Mouse (Mus musculus) layer of hippocampus, postnatal 10 days (tissue): ENCODE results near the gene Lmx1b. TPM values are rescaled to one million over a fixed set of nuclear protein-coding genes. Genes with fewer than 3 reads are reported as not detected.

Source experiments
- DNase-seq, 2 experiments: peaks; one replicate each; pipeline ENCODE4 v3.0.0; 2021; ENCODE audit warnings: low spot score in 2 of 2
- total RNA-seq, 2 experiments: library from RNA; stranded (reverse); gene quantifications; 2 replicates each; pipeline ENCODE4 v1.2.3; 2021

Gene Lmx1b
- total RNA-seq, 2 experiments from 2014 or later: 0.27 TPM; not detected in 1

DNA sequence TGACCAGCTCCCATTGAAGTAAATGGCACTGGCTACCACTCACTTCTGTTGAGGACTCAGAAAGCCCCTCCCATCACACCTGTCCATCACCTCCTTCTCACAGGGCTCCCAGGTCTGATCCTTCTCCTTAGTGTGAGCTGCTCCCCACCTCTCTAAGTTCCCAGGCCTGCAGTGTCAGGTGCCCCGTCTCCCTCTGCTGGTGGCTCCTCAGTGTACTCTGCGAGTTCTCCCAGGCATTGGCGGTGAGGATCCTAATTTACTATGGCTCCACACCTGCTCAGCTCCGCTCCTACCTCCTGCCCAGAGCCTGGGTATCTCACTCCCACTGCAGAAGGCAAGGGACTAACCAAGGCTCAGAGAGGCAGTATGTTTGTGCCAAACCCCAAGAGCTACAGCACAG, 57.0 kb downstream of the Lmx1b start:
- peak in 1 of 2 experiments; percentile 47 for DNase-seq

DNA sequence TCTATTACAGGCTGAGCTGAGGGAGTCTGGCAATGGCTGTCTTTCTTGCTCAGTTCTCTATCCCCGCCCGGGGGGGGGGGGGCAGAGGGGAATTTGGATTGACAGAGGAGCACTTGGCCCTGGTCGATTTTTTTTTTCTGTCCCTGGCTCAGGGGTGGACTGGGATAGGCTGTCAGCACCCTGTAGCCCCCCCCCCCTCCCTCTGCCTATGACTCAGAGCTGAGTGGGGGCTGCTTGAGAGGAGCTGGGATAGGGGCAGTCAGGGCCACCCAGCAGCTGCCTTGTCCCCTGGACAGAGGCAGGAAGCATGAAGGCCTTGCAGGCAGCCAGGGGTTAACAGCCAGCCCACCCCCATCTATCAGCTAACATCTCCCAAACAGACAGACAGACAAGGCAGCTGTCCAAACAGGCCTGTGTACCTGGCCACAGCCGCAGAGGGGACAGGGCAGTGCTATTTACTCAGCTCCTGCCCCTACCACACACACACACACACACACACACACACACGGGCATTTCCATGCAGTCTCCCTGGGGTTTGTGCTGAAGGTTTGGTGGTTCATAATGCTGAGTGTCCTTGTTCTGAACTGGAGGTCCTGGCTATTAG, 57.8 kb downstream of the Lmx1b start:
- DNase-seq: no peak

DNA sequence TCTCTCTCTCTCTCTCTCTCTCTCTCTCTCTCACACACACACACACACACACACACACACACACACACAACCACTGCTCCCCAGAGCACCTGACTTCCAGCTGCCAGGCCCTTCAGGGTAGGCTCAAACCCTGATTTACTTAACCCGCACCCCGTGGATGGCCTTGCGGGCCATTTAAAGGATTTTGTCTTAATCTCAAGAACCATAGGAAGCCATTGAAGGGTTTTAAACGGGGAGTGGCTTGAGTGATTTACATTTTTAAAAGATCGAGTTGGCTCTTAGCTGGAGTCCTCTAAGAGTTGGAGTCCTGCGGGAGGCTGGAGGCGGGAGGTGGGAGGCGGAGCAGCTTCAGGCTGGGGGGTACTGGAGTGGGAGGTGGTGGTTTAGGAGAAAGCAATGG, 58.4 kb downstream of the Lmx1b start:
- DNase-seq: no peak

DNA sequence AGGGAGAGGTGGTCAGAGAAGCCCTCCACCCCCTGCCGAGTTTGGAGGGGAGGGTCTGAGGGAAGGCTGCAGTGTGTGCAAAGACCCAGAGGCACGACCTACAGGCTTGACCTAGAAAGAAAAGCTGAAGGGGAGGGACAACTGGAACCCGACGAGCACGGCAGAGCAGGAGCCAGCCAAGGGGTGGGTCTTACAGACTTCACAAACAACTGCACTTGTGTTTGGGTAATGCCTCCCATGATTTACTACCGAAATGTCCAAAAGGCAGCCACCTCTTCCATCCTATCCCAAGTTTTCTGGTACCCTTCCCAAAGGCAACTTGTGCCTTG, 58.9 kb downstream of the Lmx1b start:
- DNase-seq: no peak

DNA sequence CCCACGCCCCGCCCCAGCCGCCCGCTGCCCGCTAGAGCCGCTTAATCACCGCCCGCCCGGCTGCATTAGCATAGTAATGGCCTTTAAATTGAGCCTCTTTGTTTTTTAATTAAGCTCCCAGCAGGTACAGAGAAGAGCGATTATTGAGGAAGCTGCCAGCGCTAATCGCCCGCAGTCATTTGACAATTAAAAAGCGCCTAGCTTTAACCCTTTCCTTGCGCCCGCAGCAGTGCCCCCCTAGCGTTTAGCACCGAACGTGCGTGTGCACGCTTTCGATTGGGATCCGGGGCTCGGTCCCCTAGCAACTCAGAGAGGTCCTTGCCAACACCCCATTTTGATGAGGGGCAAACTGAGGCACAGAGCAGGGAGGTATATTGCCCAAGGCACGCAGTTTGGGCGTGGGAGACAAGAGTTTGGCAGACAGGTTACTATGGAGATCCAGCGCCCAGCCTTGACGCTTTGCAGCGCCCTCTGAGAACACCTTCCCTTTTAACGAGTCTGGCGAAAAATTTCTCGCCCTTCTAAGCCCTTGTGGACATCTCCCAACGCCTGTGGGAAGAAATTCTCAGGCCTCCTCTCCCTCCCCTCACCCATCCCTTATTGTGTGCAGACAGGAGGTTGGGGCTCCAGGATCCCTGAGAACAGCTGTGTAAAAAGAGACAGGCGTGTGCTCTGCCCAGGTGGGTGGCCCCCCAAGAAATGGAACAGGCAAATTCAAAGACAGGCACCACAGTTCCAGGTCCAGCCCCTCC, 59.4 kb downstream of the Lmx1b start:
- DNase-seq: peak; percentile 41 to 56

DNA sequence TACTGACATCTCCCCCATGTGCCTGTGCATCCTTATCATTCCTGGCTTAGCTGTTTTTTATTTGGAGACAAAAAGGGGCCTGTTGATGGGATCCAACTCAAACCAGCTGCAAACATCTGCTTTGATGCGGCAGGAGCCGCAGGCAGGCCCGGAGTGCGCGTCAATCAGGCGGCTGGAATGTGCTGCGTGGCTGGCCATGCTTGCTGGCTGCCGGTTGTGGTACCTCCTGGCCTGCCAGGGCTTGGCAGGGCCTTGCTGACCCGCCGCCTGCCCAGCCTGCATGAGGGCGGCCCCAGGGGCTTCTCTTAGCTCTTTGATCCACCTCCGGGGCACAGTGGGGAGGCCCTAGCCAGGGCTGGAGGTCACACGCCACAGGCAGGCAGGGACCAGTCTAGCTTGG, 64.9 kb downstream of the Lmx1b start:
- DNase-seq: no peak

DNA sequence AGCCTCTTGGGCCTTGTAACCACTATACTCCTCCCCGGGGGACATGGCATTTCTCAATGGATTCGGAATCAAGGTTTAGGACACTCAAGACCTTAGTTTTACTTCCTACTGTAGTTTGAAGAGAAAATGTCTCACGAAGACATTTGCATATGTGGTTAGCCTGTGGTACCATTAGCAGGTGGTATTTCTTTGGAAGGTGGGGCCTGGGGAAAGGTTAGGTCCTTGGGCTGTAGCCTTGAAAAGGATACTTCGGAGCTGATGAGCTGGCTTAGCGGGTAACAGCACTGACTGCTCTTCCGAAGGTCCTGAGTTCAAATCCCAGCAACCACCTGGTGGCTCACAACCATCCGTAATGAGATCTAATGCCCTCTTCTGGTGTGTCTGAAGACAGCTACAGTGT, 67.2 kb downstream of the Lmx1b start:
- no peak for DNase-seq

DNA sequence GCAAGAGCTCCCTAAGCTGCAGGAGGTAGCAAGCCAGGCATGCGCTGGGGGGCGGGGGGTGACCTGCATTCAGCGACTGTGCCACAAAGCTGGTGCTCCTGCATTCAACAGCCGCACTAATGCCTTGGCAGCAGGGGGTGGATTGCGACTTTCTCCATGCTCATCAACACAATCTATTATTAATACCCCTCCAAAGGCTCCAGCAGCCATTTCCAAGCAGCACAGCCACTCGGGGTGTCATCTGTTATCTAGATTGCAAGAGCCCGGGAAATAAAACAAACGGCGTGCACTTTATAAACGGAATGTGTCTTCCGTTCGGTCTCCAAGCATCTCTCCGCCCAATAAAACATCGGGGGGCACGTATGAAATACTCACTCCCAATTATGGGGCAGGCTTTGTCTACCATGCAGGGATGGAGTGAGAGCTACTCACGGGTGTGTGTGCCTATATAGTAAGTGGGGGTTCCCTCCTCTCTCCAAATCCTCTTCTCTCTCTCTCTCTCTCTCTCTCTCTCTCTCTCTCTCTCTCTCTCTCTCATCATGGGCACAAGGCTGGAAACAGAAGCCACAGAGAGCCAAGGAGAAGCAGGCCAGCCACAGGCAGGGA, 69.0 kb downstream of the Lmx1b start:
- no peak for DNase-seq

DNA sequence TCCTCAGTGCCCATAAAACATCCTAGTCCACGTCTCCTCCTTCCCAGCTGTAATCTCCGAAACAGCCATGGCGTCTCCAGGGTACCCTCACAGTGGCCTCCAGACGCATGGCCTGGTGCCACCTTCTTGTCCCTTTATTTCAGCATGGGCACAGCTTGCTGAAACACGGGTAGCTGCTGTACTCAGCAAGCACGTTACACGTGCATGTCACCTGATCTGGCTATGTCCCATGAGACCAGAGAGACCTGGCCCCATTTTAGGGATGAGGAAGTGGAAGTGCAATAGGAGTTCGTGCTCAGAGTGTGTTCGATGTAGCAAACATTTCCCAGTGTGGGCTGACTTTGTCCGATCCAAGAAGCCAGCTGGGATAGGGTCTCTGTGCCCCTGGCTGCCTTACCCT, 70.6 kb downstream of the Lmx1b start:
- no peak for DNase-seq

DNA sequence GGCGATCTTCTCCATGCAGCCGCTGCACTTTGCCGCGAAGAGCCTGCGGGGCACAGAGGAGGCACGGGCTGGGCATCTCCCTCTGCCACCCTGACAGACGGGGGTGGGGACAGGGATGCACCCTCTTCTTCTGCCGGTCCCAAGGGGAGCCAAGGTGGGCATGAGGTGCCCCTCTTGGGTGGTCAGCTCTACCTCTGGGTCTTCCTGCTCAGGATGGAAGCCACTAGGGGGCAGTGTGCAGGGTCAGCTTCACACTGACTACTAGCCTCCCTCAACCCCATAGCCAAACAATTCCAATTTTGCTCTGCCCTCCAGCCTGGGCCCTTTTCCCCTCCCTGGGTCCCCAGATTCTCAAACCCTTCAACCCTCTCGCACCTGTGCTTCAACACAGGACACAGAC, 71.1 kb downstream of the Lmx1b start:
- no peak for DNase-seq

DNA sequence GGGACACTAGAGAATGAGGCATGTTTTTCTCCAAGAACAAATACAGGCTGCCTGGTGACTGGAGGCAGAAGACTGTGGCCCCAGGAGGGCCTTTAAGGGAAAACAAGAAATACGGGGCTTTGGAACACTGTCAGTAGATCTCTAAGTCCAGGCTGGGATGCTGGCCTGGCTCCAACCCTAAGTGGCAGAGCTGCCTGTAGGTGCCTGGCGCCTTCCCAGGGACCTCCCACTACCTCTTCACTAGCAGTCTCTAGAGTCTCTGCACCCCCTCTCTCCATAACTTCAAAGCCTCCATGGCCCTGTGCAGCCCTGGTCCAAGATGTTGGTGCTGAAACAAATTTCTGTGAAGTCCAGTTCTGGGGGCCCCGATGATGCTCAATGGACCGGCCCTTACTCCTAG, 74.4 kb downstream of the Lmx1b start:
- no peak for DNase-seq

DNA sequence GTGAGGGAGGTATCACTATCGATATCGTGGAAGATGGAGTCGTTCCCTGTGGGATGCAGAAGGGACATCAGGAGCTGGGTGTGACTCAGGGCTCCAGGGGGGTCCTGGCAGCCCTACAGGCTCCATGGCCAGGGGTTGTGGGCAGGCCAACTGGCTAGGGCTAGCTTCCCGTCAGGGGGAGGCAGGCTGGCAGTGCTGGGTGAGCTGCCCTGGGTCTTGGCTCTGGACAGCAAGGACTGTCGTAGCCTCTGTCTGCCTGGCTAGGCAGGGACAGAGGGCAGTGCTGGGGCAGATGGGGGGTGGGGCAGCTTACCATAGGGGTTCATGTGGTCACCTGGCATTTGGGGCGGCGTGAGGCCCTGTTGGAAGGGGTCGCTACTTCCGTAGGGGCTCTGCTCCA, 75.6 kb downstream of the Lmx1b start:
- DNase-seq: no peak

DNA sequence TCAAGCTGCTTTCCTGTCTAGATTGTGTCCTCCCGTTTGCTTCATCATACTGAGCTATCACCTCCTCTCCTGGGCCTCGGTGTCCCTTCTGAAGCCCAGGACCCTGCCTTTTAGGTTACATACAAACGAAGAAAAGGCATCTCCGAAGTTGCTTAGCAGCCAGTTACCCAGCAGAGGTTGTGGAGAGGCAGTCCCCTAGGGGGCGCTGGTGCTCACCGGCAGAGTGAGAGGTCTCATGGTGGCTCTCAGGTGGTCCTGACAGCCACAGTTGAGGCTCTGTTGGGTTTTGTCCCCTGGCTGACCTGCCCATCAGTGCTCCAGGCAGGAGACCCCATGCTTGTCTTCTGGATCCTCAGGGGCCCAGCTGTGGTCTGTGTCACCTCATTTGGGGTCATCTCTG, 80.6 kb downstream of the Lmx1b start:
- peak; percentile 71 to 82 for DNase-seq

DNA sequence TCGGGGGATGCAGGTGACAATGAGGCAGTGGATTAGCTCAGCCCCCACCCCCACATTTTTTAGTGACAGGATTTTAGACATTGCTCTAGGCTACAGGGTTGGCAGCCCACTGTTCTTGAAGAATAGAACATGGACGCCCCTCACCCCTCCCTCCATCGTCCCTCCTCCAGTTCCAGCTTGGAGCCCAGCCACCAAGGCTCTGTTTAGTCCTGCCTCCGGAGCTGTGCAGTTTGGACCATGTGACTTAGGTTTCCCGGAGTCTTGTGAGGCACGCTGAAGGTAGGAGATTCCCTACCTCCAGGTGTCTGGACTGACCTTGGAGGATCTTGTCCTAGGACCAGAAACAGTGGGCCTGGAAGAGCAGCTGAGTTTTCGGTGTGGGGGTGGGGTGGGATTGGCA, 81.0 kb downstream of the Lmx1b start:
- DNase-seq: no peak

DNA sequence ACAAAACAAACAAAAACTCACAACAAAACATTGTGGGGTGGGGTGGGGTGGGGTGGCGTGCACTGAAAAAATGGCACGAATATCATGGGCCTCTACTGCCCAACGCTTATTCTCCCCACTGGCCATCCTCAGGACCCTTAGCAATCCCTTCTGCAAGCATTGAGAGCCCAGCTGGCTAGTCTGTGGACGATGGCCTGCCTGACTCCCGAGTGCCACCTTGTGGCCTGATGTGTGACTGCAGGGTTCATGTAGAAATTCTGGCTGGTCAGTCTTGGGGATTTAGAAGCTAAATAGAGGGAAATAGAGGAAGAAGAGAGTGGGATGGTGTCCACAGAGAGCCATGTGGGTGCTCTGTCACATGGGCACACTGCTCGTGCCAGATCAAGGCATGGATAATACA, 82.1 kb downstream of the Lmx1b start:
- DNase-seq: peak; percentile 84 to 86

DNA sequence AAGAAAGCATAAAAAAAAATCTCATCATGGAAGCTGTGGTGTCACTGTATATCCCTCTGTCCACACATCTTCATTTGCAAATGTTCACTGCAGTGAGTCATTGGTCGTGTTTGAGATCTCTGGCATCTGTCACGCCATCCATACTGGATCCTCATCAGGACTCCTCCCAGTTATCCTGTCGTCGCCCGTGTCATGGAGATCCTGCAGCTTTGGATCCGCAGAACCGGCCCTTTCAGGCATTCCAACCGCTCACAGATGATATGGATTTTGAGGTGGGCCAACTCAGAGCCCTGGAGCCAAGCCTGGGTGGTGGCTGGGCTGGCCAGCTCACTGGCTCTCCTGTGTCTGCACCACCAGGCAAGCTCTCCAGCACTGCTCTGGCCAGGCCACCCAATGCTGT, 84.7 kb downstream of the Lmx1b start:
- no peak for DNase-seq

DNA sequence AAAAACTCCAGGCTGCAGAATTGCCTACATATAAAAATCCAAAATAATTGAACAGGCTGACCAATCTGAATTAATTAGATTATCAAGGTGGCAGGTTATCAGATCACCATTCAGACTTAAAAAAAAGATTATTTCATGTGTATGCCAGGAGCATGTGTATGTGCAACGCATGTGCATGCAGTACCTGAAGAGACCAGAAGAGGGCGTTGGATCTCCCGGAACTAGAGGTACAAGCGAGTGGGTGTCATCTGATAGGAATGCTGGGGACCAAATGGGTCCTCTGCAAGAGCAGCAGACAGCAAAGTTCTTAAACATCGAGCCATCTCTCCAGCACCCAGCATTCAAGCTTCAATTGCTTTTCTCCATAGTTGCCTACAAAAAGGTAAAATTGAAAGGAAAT, 87.6 kb downstream of the Lmx1b start:
- no peak for DNase-seq

DNA sequence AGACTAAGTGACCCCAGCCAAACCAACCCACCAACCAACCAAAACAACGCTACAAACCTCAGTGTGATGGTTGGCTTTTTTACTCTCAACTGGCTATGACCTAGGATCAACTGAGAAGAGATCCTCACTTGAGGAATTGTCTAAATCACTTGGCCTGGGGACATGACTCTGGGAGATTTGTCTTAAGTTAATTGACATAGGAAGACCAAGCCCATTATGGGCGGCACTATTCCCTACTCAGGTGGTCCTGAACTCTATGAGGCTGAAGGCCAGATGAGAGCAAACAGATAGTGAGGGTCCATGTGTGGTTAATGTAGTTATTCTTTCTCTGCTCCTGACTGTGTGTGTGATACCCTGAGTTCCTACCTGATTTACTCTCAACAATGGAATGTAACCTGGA, 92.7 kb downstream of the Lmx1b start:
- peak in 1 of 2 experiments; percentile 14 for DNase-seq

DNA sequence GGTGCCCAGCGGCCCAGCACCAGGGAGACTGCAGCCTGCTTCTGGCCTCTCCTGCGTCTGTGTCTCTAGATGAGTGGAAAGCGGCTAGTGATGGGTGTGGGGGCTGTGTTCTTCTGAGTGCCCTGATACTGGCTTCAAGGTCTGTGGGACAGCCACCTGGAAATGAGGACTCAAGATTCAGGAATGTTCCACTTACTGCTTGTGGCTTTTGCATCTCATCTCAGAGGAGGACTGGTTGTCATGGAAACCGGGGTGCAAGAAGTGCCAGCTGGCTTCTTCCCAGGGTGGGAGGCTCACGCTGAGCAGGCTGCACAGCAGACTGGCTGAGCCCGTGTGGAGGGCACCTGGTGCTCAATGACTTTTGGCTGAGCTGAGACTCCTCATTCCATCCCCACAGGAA, 93.4 kb downstream of the Lmx1b start:
- peak; percentile 93 for DNase-seq

DNA sequence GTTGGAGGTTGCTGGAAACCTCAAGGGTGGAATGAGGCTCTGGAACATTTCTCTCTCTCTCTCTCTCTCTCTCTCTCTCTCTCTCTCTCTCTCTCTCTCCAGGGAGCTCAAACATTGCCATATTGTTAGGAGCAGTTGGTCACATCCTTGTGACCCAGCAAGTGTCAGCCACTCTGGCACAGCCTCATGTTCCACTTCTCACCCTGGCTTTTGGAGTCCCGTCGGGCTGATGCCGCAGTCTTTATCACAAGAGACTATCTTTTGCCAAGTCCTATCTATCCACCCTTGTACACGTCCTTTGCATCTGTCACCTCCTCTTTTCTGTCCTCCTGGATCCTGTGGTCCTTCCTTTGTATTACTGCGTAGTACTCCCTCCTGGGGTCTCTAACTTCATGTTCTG, 94.3 kb downstream of the Lmx1b start:
- DNase-seq: no peak

DNA sequence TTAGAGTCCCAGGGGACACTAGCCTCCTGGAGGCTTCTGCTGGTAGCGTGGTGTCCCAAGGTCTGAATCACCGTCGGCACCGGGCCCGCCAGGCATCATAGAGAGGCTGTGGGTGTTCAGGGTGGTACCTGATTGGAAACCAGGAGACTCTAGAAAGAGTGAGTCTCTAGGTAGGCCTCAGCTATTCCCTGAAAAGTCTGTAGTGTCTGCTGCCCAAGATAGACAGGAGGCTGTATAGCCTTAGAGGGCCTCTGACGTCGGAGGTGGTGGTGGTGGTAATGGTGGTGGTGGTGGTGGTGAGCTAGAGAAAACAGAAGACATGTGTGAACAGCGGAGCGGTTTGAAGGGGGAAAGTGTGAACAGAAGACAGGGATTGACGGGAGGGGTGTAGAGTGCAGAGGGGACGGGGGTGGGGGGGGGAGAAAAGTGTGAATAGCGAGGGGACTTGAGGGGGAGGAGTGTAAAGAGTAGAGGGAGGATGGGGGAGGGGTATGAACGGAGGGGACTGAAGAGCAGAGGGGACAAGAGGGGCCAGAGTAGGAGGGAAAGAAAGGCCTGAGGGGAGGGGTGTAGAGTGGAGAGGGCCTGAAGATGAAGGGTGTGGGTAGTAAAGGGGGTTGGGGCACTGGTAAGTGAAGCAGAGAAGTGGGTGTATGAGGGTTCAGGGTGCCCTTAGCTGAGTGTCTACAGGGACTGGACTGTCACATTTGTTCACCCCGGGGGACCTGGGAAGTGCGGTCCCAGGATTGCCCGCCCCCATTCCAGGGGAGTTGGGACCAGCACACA, 95.3 kb downstream of the Lmx1b start:
- DNase-seq: no peak

DNA sequence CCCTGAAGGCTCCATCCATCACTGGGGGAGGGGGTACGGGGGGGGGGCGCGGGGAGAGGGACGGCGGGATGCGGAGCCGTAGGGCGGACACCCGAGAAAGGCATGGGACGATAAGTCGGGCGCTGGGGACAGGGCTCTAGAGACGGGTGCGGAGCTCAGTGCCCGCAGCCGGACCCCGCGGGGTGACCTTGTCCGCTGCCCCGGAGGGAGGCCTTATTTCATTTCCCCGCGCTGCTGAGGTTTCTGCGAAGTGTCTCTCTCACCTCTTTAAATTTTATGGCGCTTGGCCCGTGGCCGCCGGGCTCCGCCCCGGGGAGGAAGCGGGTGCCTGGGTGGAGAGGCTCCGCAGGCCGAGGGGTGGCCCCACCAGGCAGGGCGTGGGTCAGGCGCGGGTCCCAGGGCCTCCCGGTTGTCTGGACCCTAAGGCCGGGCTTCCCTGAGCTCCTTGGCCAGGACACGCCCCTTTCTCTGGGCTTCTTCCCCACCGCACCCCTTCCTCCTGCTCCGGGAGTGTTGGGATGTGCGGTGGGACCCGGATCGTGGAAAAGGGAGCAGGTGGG, 96.0 kb downstream of the Lmx1b start:
- no peak for DNase-seq
